Mouse (Mus musculus): ENCODE results near the gene Ankle1.

DNA sequence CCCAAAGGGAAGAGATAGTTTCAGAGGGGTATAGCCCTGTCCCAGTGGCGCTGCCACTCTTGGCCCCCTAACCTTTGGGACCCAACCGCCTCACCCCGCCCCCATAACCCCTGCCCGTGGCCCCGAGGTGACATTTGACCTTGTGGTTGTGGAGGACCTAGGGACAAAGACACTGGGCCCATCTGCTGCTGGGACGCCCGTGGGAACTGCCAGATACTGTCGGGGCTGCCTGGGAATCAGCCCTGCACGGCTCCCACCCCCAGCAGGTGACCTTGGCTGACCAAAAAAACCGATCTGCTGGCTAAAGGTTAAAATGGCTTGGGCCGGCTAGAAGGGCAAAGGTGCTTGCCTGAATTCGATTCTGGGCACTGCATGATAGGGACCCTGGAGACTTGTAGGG lies 22.4 kb upstream of the Ankle1 start:
- no peak for TF ChIP-seq FLI1 (IDR thresholded peaks at IDR 0.05; ENCODE audit: low read length)
- no peak for TF ChIP-seq GATA1 (IDR thresholded peaks at IDR 0.05; ENCODE audit: borderline replicate concordance, low read length)

All from megakaryocyte, embryonic 14.5 days (primary cell).